Mouse (Mus musculus) large intestine, adult 2 months (tissue): ENCODE data around the gene Mrpl17. TPM values are rescaled to one million over a fixed set of nuclear protein-coding genes. Genes with fewer than 3 reads are reported as not detected.

Experiments
- DNase-seq: peaks from one replicate; pipeline ENCODE4 v3.0.0-alpha.2; 2012; ENCODE audit warnings: low read depth, low spot score
- WGBS: fragments of 180-500 bp; shearing (Covaris S2); methylation state at CpG from one replicate; pipeline ENCODE4 v1.1.7; 2018; 5-methylcytosine and 5-hydroxymethylcytosine counted together
- polyA plus RNA-seq: library from polyadenylated mRNA; depleted of rRNA; stranded (reverse); fragments of >200 nt; gene quantifications from 2 replicates; pipeline ENCODE4 v1.2.3, GENCODE M21; 2012

Mrpl17 gene
- polyA plus RNA-seq, 1 experiment, result 166 TPM

DNA sequence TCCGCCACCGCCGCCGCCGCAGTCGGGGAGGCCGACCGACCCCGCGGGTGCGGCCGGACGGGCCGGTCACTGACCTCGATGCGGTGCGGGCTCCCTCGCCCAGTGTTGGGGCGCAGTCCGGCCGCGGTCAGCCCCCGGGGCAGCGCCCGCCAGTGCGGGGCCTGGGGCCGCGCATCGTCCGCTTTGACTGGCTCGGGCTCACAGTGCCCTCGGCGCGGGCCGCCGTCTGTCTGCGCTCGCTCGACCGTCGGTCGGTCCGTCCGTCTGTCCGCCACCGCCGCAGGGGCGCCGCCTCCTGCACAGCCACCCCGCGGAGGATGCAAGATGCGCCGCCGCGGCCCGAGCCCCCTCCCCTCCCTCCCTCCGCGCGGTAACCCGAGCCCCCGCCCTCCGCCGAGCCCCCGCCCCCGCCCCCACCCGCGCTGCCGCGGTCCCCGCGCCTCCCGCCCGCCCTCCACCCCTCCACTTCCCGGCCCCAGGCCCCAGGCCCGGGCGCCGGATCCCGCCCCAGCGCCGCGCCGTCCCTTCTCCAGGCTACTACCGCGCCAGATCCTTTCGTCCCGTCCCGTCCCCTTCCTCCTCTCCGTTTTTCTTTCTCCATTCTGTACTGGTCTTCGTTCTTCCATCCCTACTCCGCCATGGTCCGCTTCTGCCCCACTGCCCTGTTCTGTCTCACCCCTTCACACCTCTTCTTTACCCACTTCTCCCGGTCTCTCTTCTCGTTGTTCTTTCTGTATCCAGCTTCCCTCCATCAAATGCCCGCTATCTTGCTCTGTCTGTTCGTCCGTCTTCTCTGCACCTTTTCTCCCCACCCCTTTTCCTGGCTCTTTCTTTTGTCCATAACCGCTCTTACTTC lies 23.4 kb downstream of the Mrpl17 start, which contains the start of gene Dchs1:
Dchs1 (minus strand) TSS at position 370 of the 856 bp plus-strand sequence.
- 2% methylated on average over 87 of the region's 97 CpGs for WGBS

DNA sequence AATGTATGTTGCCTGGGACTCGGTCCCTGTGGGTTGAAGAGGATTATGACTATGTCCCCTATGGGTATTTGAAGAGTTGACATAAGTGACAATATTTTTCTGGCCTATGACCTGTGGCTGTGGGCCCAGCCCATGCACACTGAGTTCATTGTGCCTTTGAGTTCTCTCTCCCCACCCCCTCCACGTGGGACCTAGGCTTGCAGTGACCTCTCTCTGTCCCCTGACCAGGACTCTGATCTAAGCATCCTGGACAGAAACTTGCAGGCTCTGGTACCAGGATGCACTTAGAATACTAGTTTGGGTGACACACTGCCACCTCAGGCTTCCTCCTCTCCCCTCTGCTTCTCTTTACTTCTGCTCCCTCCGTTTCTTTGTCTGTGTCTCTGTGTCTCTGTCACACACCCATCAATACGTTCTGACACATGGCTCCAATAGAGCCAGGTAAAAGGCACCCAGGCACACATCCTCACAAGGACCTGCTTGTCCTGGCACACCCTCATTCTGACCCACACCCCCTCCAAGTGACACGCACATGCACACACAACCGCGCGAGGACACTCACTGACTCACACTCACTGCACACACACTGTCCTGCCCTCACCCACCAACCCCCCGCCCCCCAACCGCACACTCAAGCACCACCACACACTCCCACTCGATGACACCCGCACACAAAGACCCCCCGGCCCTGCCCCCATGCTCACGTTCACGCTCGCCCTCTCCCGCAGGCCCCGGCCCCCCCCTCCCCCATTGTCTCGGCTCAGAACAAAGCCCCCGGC lies 24.2 kb downstream of the Mrpl17 start:
- WGBS, result 8% methylated on average over 18 of the region's 20 CpGs
- DNase-seq, result no peak

More for the DNA sequence above, 23.4 kb downstream of the Mrpl17 start, which contains the start of gene Dchs1:
- DNase-seq, result no peak

- no peak for DNase-seq
- 39% methylated on average over 4 of the region's 4 CpGs for WGBS
Observed at GRCm38 (mm10) chr7:105784556-105784955, 26.3 kb downstream of the Mrpl17 start.

DNA sequence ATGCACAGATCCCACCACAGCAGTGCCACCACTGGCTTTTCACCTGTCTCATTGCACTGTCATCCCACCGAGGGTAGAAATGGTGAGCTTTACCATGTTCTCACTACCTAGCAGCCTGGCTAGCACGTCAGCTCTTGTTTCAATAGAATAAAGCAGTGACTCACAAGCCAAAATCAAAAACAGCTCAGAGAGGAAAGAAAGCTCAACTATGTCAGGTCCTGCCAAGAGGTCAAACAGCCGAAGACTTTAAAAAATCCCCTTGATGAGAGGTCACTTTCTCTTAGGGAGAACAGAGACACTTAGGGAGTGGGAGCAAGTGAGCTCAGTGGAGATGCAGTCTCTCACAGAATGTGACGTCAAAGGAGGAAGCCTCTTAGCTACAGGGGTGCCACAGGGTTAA lies 27.0 kb downstream of the Mrpl17 start:
- 49% methylated on average over 4 of the region's 4 CpGs for WGBS
- DNase-seq, result no peak

GRCm38 (mm10) chr7:105778553-105779265 lies 32.2 kb downstream of the Mrpl17 start:
- DNase-seq, result no peak
- 26% methylated on average over 4 of the region's 4 CpGs for WGBS

GRCm38 (mm10) chr7:105777797-105778552 lies 32.9 kb downstream of the Mrpl17 start:
- no peak for DNase-seq
- WGBS, result 47% methylated on average over 13 of the region's 13 CpGs

- no peak for DNase-seq
- WGBS, result 77% methylated on average over 1 of the region's 1 CpGs
Observed at GRCm38 (mm10) chr7:105777316-105777715, 33.6 kb downstream of the Mrpl17 start.

- no peak for DNase-seq
- 74% methylated on average over 2 of the region's 2 CpGs for WGBS
Observed at GRCm38 (mm10) chr7:105776026-105776425, 34.9 kb downstream of the Mrpl17 start.

- DNase-seq, result no peak
- WGBS, result 61% methylated on average over 8 of the region's 8 CpGs
Observed at GRCm38 (mm10) chr7:105774661-105775060, 36.2 kb downstream of the Mrpl17 start.

DNA sequence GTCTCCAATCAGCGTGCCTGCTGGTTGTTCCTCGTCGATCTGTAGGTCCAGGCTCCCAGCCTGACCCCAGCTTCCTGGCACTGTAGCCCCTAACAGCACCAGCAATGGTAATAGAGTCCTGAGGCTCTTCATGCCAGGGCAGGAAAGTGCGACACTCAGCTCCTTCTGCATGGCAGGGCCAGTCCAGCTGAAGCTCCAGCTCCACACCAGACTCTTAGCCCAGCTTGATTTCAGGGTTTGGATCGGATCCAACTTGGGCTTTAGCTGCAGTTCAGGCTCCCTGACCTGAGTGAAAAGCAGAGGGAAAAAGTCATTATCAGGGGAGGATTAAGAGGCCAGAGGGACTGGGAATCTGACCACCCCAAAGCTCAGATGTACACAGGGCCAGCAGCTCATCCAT lies 37.9 kb downstream of the Mrpl17 start:
- DNase-seq, result no peak
- WGBS, result 79% methylated on average over 5 of the region's 5 CpGs

DNA sequence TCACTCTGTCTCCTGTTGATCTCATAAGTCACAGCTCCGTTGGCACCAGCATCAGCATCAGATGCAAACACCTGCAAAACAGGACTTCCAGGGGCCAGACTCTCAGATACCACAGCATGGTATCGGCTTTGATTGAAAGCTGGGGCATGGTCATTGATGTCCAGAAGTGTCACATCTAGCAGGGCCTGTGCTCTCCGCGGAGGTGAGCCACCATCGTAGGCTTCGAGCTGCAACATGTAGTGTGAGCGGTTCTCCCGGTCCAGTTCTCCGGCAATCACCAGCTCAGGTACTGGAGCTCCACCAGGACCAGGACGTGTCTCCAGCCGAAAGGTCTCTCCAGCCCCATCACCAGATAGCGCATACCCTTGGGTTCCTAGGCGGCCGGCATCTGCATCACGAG lies 38.6 kb downstream of the Mrpl17 start:
- DNase-seq, result no peak
- 94% methylated on average over 15 of the region's 15 CpGs for WGBS

DNA sequence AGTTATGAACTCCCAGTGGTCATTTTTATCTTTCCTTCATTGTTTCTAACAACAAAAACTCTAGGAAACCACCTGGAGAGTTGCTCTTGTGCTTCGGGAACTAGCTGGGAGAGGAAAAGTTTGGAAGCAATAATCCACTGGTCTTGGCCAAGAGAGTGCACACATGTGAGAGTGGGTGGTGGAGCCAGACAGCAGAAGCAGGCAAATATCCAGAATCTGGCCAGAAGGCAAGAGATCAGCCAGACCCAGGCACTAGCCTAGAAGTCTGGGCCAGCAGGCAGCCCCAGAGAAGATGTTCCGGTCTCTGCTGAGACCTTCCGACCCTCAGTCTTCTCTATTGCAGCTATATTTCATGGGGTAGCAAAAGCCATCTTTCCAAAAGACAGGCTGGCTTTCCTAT lies 40.9 kb downstream of the Mrpl17 start:
- no peak for DNase-seq
- WGBS, result 72% methylated on average over 3 of the region's 3 CpGs

GRCm38 (mm10) chr7:105767729-105768165 lies 43.2 kb downstream of the Mrpl17 start:
- DNase-seq, result no peak
- 27% methylated on average over 6 of the region's 6 CpGs for WGBS

GRCm38 (mm10) chr7:105764331-105764730 lies 46.6 kb downstream of the Mrpl17 start:
- 93% methylated on average over 11 of the region's 11 CpGs for WGBS
- DNase-seq, result no peak

- DNase-seq, result no peak
- WGBS, result 36% methylated on average over 55 of the region's 55 CpGs
Observed at GRCm38 (mm10) chr7:105762517-105763270, 48.2 kb downstream of the Mrpl17 start.

- WGBS, result 39% methylated on average over 51 of the region's 51 CpGs
- no peak for DNase-seq
Observed at GRCm38 (mm10) chr7:105761813-105762484, 49.0 kb downstream of the Mrpl17 start.

- DNase-seq, result no peak
- WGBS, result 88% methylated on average over 10 of the region's 10 CpGs
Observed at GRCm38 (mm10) chr7:105753281-105753680, 57.6 kb downstream of the Mrpl17 start.
